Mouse (Mus musculus): ENCODE data around the gene Tbr1. TPM values are rescaled to one million over a fixed set of nuclear protein-coding genes. Genes with fewer than 3 reads are reported as not detected.
A peak's percentile ranks its signal among the peaks of the same experiment; 100 is the strongest.

The Tbr1 gene
- total RNA-seq, 2 experiments from 2014 or later: 0.23 to 0.32 TPM

DNA sequence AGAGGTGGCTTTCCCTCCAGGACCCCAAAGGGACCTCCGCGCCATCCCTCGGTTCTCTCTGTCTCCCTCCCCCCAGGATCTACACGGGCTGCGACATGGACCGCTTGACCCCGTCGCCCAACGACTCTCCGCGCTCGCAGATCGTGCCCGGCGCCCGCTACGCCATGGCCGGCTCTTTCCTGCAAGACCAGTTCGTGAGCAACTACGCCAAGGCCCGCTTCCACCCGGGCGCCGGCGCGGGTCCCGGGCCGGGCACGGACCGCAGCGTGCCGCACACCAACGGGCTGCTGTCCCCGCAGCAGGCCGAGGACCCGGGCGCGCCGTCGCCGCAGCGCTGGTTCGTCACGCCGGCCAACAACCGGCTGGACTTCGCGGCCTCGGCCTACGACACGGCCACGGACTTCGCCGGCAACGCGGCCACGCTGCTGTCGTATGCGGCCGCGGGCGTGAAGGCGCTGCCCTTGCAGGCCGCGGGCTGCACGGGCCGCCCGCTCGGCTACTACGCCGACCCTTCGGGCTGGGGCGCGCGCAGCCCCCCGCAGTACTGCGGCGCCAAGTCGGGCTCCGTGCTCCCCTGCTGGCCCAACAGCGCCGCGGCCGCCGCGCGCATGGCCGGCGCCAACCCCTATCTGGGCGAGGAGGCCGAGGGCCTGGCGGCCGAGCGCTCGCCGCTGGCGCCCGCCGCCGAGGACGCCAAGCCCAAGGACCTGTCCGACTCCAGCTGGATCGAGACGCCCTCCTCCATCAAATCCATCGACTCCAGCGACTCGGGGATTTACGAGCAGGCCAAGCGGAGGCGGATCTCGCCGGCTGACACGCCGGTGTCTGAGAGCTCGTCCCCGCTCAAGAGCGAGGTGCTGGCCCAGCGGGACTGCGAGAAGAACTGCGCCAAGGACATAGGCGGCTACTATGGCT, 9.0 kb downstream of the Tbr1 start:
- peak; percentile 58 for DNase-seq

DNA sequence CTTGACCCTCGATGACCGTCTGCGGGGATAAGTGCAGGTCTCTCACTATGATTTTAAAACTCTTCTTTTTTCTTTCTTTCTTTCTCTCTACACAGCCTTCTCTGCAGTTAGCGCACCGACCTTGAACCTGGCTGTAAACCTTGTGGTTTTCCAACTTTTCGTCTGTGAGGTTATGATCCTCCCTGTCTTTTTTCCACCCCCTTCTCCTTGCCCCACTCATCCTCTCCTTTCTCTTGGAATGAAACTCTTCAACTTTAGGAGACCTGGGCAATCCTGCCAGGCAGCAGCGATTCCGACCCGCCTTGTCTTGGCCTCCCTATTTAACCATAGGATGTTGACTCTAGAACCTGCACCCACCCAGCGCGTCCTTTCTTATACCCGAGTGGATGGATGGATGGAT, 9.8 kb downstream of the Tbr1 start:
- DNase-seq: no peak

DNA sequence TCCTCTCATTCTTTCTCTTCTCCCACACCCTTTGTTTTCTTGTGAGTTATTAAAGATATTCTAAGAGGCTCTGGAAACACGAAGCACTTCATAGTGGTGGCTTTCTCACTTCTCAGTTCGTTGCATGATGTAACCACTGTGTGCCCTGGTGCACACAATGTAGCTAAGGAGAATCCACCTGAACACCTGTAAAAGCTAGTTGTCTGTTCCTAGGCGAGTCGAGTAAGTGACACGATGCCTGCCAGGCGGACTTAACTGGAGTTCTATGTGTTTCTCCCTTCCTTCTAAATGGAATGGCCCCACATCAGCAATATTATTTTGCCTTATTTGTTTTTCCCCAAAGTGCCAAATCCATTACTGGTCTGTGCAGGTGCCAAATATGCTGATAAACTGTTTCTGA, 10.4 kb downstream of the Tbr1 start:
- no peak for DNase-seq

DNA sequence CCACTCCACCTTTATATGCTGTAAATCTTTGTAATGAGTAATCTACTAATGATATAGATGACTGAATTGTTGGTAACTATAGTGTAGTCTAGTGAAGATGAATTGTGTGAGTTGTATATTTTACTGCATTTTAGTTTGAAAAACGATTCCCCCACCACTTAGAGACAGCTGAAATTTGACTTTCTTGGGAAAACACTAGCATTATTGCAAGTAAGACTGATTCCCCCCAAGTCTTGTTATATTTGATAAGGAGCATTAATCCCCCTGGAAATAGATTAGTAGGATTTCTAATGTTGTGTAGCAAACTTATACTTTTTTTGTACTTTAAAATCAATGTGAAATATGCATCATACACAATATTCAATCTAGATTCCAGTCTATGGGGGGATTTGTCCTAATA, 10.8 kb downstream of the Tbr1 start:
- no peak for DNase-seq

DNA sequence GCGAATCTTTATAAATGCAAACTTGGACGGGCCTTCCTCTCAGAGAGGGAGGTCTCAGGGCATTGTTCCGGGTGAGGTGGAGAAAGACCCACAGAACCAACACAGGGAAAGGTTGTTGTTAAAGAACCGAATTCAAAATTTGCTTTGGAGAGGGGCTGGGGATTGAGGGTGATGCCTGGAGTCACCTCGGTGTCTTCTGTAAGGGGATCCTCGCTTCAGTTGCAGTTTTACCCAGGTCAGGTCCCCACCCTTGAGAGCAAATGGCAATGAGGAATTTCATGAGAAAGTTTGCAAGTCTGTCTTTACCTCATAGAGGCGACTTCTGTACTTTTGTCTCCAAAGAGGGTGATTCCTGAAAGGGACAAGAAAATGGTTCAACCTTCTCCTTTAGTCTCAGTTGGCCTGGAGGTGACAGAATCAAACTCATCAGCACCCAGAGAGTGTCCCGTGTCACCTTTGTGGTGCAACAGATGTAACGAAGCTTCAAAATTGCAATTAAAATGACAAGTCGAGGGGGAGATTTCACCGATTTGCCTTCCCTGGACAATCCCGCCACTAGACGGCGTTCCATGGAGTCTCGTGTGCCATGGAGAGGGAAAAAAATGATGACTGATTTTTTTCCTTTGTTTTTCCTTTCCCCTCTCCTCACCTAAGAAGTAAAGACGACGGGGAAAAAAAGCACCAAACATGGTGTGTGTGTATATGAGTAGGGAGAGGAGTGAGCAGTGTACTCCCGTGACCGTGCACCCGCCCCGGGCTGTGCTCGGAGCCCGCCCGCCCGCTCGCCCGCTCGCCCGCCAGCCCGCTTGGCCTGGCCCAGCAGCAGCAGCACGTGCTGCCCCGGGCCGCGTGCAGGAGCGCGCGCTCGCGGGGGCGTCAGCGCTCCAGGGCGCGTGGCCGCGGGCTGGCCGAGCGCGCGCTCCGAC, 12.1 kb downstream of the Tbr1 start:
- DNase-seq: peak; percentile 37

DNA sequence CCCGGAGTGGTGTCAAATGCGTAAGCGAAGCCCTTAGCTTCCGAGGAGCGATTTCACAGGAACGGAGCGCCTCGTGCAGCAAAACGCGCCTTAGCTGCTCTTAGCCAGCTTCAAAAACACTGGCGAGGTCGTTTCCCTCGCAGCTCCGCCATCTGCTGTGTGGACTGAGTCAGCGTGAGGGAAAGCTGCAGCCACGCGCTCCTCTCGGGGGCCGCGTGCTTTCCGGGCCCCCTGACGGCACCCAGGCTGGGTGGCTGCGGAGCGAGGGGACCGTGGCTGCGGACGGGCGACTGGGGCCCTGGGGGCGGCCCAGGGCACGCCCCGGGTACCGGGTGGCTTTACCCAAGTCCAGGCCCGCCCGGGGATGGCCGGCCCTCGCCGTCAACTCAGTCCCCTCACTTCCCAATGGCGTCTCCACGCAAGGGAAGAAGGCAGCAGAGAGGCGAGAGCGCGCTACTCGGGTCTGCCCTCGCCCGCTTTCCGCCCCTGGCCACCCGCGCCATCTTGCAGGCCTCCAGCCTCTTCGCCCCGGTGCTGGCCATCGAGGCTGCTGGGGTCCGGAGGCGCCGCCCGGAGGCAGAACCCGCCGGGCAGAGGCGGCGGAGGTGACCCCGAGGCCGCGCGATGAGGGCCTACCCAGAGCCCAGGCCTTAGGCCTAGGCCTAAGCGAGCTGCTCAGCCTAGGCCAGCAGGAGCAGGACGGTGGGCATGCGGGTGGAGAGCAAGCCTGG, 13.0 kb downstream of the Tbr1 start:
- DNase-seq: no peak

DNA sequence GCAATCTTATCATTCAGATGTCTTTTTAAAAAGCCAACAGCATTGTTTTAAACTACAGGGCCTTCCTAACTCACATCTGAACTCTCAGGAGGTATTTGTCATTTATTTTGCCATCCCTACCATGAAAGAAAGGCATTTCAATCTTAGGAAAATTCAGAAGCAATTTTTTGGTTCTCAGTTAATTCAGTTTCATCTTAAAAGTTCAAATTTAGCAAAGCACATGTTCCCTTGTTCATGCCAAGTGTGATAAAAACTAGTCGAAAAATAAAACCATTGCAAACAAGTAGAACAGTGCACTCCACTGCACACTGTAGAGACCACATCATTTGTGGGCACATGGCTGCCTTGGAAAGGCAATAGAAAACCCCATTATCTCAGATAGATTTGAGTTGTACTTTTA, 15.5 kb downstream of the Tbr1 start:
- DNase-seq: no peak

DNA sequence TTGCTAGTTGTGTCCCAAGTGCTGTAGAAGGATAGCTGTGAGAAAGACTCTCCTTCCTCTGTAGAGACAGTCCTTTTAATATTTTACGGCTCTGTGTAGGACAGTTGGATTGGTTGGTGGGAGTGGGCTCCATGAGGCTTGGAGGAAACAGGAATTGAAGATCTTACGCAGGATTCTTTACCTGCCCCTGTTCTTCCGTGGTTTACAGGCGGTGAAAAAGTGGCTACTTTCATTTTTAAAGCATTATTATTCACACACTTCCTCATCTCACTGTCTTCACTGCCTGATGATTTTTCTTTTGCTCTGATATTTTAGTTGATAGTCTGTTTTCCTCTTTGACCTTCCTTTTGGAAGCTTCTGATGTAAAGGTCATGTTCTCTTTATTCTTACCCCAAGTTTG, 17.5 kb downstream of the Tbr1 start:
- no peak for DNase-seq

DNA sequence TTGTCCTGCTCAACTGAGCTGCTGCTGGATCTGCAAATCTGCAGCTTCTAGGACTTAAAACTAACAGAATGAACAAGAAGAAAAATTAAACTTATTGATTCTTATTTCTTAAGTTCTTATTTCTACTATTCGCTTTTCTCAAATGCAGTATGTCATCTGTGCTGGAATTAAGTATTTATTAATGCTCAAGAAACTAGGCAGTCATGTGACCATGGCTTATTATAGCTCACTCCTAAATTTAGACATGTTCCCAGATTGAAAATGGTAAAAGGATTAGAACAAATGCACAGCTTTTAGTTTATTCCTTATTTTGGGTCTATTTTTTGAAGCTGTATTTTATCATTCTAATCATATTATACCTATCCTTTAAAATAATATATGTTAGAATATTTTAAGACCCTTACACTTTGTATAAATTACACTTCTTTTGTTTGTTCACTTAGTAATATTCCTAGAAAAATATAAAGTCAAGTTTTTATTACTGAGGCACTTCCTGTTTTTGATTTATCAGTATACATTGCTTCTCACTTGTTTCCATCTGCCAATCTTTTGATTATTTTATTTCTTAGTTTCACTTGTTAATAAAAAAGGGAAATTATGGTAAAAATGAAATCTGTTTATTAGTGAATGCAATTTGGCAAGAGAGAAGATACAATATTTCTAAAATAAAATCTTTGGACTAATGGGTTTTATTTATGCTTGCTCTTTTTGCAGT, 20.9 kb downstream of the Tbr1 start:
- no peak for DNase-seq

DNA sequence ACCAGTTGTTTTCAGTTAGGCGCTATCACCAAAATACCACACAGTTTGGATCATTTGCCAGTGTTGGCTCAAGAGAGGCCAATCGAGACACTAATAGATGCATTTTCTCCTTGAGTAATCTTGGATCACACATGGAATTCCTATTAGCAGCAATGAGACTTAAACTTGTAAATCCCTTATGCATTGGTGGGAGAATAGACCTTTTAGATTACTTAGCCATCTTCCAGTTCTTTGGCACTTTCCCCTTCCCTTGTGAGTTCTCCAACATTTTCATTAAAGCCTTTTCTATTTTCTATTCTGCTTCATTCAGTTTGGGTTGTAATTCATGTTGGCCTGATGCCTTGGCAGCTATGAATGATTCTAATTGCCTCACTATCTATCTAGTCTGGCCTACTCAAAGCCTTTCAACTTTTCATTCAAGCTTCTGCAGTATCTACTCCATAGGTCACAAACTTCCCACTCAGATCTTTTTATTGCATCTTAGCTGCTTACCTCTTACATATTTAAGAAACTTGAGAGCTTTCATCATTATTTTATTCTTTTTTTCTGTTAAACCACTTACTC, 34.6 kb downstream of the Tbr1 start:
- no peak for DNase-seq

Small RNAs within 50 kb of the gene (microRNA-seq; reads per million reads assigned to microRNA genes)
- 0 reads per million in 2 experiments for gene Gm22403

Other genes starting within 250 kb of the Tbr1 start
- gene Tank, start 224.3 kb upstream of the Tbr1 start, total RNA-seq (2021): 10 to 100 TPM; 14.3 to 18.3 TPM
- 10 to 100 TPM; 89.2 to 89.4 TPM for gene Psmd14, start 91.2 kb upstream of the Tbr1 start, total RNA-seq (2021)
- gene Slc4a10, start 243.5 kb downstream of the Tbr1 start, total RNA-seq (2021): under 1 TPM; 0.14 to 0.52 TPM

All from gastrocnemius, postnatal 10 days (tissue).